Mouse (Mus musculus): ENCODE measurements around the gene Anp32e.
"Not testable (repeated sequence)": the region's sequence is repeated elsewhere in the genome, so short reads cannot be mapped to it uniquely, and the experiment has no call there.

Anp32e gene

GRCm38 (mm10) chr3:95903753-95904502 lies 25.1 kb upstream of the Anp32e start:
- DNase-seq (ENCODE audit: extremely low spot score, low read depth, low spot score): no peak

GRCm38 (mm10) chr3:95904568-95904967 lies 24.5 kb upstream of the Anp32e start, which contains the start of gene Car14:
Gene Car14 (minus strand): TSS chr3:95904691.
- no peak for DNase-seq (ENCODE audit: extremely low spot score, low read depth, low spot score)

- no peak for DNase-seq (ENCODE audit: extremely low spot score, low read depth, low spot score)
These were observed 23.7 kb upstream of the Anp32e start for GRCm38 (mm10) chr3:95905146-95905939.

- DNase-seq (ENCODE audit: extremely low spot score, low read depth, low spot score): no peak
These were observed 23.0 kb upstream of the Anp32e start for GRCm38 (mm10) chr3:95905940-95906492.

- DNase-seq (ENCODE audit: extremely low spot score, low read depth, low spot score): no peak
These were observed 22.2 kb upstream of the Anp32e start for GRCm38 (mm10) chr3:95906860-95907259.

- DNase-seq (ENCODE audit: extremely low spot score, low read depth, low spot score): no peak
These were observed 21.4 kb upstream of the Anp32e start for GRCm38 (mm10) chr3:95907613-95908012.

GRCm38 (mm10) chr3:95914706-95915105 lies 14.3 kb upstream of the Anp32e start:
- no peak for DNase-seq (ENCODE audit: extremely low spot score, low read depth, low spot score)

- DNase-seq (ENCODE audit: extremely low spot score, low read depth, low spot score): no peak
These were observed 12.3 kb upstream of the Anp32e start for GRCm38 (mm10) chr3:95916760-95917159.

GRCm38 (mm10) chr3:95920532-95920931 lies 8.5 kb upstream of the Anp32e start:
- DNase-seq (ENCODE audit: extremely low spot score, low read depth, low spot score): not testable (repeated sequence)

- DNase-seq (ENCODE audit: extremely low spot score, low read depth, low spot score): not testable (repeated sequence)
These were observed 5.6 kb upstream of the Anp32e start for GRCm38 (mm10) chr3:95923429-95923828.

GRCm38 (mm10) chr3:95924185-95924584 lies 4.9 kb upstream of the Anp32e start:
- DNase-seq (ENCODE audit: extremely low spot score, low read depth, low spot score): no peak

- DNase-seq (ENCODE audit: extremely low spot score, low read depth, low spot score): no peak
These were observed 4.0 kb upstream of the Anp32e start for GRCm38 (mm10) chr3:95925087-95925486.

GRCm38 (mm10) chr3:95928261-95928657 lies 787 bp upstream of the Anp32e start:
- DNase-seq (ENCODE audit: extremely low spot score, low read depth, low spot score): no peak

GRCm38 (mm10) chr3:95929581-95930470 lies 780 bp downstream of the Anp32e start:
- DNase-seq (ENCODE audit: extremely low spot score, low read depth, low spot score): no peak

GRCm38 (mm10) chr3:95930471-95930789 lies 1.4 kb downstream of the Anp32e start:
- no peak for DNase-seq (ENCODE audit: extremely low spot score, low read depth, low spot score)

GRCm38 (mm10) chr3:95931471-95931870 lies 2.4 kb downstream of the Anp32e start:
- no peak for DNase-seq (ENCODE audit: extremely low spot score, low read depth, low spot score)

GRCm38 (mm10) chr3:95932157-95932556 lies 3.1 kb downstream of the Anp32e start:
- DNase-seq (ENCODE audit: extremely low spot score, low read depth, low spot score): no peak

GRCm38 (mm10) chr3:95932566-95932965 lies 3.5 kb downstream of the Anp32e start:
- no peak for DNase-seq (ENCODE audit: extremely low spot score, low read depth, low spot score)

- DNase-seq (ENCODE audit: extremely low spot score, low read depth, low spot score): no peak
These were observed 4.2 kb downstream of the Anp32e start for GRCm38 (mm10) chr3:95933111-95933750.

- DNase-seq (ENCODE audit: extremely low spot score, low read depth, low spot score): no peak
These were observed 5.4 kb downstream of the Anp32e start for GRCm38 (mm10) chr3:95934448-95934847.

Data from hindlimb bud, embryonic 11.5 days (tissue).